Mouse (Mus musculus): ENCODE data around the gene Atp2b2. TPM values are rescaled to one million over a fixed set of nuclear protein-coding genes. Genes with fewer than 3 reads are reported as not detected.

Atp2b2 gene
- total RNA-seq, 1 experiment: 0.67 TPM

- in situ Hi-C loops (cut with MboI; ENCODE audit: low sequenced_read_pairs in 2 of 2, unreplicated experiment in 2 of 2): no loop called here
- Histone ChIP-seq H3K27ac (ENCODE audit: insufficient read depth, low read depth, low read length, poor library complexity, severe bottlenecking) (no peak overlapping the region), H3K9ac (ENCODE audit: insufficient read depth, low read depth, low read length, poor library complexity, severe bottlenecking) (no peak overlapping the region), H3K4me1 (ENCODE audit: control insufficient read depth in 2 of 2, insufficient read depth in 2 of 2, low read length in 2 of 2, poor library complexity in 1 of 2) (no peaks in the 10 kb centered on the region), H3K4me3 (ENCODE audit: insufficient read depth in 1 of 2, low read depth in 1 of 2, low read length in 2 of 2, poor library complexity in 1 of 2, severe bottlenecking in 1 of 2) (no peak overlapping the region), H3K36me3 (ENCODE audit: control insufficient read depth, insufficient read depth, low read length, poor library complexity, severe bottlenecking) (no peaks in the 10 kb centered on the region), H3K9me3 (ENCODE audit: control insufficient read depth, insufficient read depth, low read depth, low read length) (no peaks in the 10 kb centered on the region)
- no peak for TF ChIP-seq HCFC1 (IDR thresholded peaks at IDR 0.05; ENCODE audit: borderline replicate concordance, insufficient read depth, low read length)
- TF ChIP-seq MAFK (IDR thresholded peaks at IDR 0.05; ENCODE audit: insufficient read depth, low read depth, low read length): no peak
- DNase-seq (ENCODE audit: low read depth, low spot score): no peak
These were observed 38.6 kb downstream of the Atp2b2 start for GRCm38 (mm10) chr6:114003796-114004195.

GRCm38 (mm10) chr6:114000928-114001327 is 41.5 kb downstream of the Atp2b2 start:
- Histone ChIP-seq H3K4me1 (ENCODE audit: control insufficient read depth in 2 of 2, insufficient read depth in 2 of 2, low read length in 2 of 2, poor library complexity in 1 of 2) (no peaks in the 10 kb centered on the region), H3K4me3 (ENCODE audit: insufficient read depth in 1 of 2, low read depth in 1 of 2, low read length in 2 of 2, poor library complexity in 1 of 2, severe bottlenecking in 1 of 2) (no peak overlapping the region), H3K36me3 (ENCODE audit: control insufficient read depth, insufficient read depth, low read length, poor library complexity, severe bottlenecking) (no peaks in the 10 kb centered on the region), H3K9me3 (ENCODE audit: control insufficient read depth, insufficient read depth, low read depth, low read length) (no peaks in the 10 kb centered on the region), H3K9ac (ENCODE audit: insufficient read depth, low read depth, low read length, poor library complexity, severe bottlenecking) (no peak overlapping the region), H3K27ac (ENCODE audit: insufficient read depth, low read depth, low read length, poor library complexity, severe bottlenecking) (no peak overlapping the region)
- no peak for DNase-seq (ENCODE audit: low read depth, low spot score)
- in situ Hi-C loops (cut with MboI; ENCODE audit: low sequenced_read_pairs in 2 of 2, unreplicated experiment in 2 of 2): no loop called here
- TF ChIP-seq ZC3H11A (IDR thresholded peaks at IDR 0.05; ENCODE audit: borderline replicate concordance, low read depth, low read length) (no peak), MAFK (IDR thresholded peaks at IDR 0.05; ENCODE audit: insufficient read depth, low read depth, low read length) (no peak), ZNF384 (IDR thresholded peaks at IDR 0.05; ENCODE audit: low read depth, low read length) (no peak), CHD2 (IDR thresholded peaks at IDR 0.05; ENCODE audit: low read depth, low read length) (no peak), HCFC1 (IDR thresholded peaks at IDR 0.05; ENCODE audit: borderline replicate concordance, insufficient read depth, low read length) (no peak)

GRCm38 (mm10) chr6:114000304-114000703 is 42.1 kb downstream of the Atp2b2 start:
- H3K4me1 ChIP-seq (ENCODE audit: control insufficient read depth in 2 of 2, insufficient read depth in 2 of 2, low read length in 2 of 2, poor library complexity in 1 of 2): no peaks in the 10 kb centered on the region
- H3K9ac ChIP-seq (ENCODE audit: insufficient read depth, low read depth, low read length, poor library complexity, severe bottlenecking): no peak overlapping the region
- H3K27ac ChIP-seq (ENCODE audit: insufficient read depth, low read depth, low read length, poor library complexity, severe bottlenecking): no peak overlapping the region
- in situ Hi-C loops (cut with MboI; ENCODE audit: low sequenced_read_pairs in 2 of 2, unreplicated experiment in 2 of 2): no loop called here
- no peak for DNase-seq (ENCODE audit: low read depth, low spot score)
- no peaks in the 10 kb centered on the region for H3K9me3 ChIP-seq (ENCODE audit: control insufficient read depth, insufficient read depth, low read depth, low read length)
- TF ChIP-seq CHD2 (IDR thresholded peaks at IDR 0.05; ENCODE audit: low read depth, low read length) (no peak), ZC3H11A (IDR thresholded peaks at IDR 0.05; ENCODE audit: borderline replicate concordance, low read depth, low read length) (no peak), HCFC1 (IDR thresholded peaks at IDR 0.05; ENCODE audit: borderline replicate concordance, insufficient read depth, low read length) (no peak), MAFK (IDR thresholded peaks at IDR 0.05; ENCODE audit: insufficient read depth, low read depth, low read length) (no peak)
- no peak overlapping the region for H3K4me3 ChIP-seq (ENCODE audit: insufficient read depth in 1 of 2, low read depth in 1 of 2, low read length in 2 of 2, poor library complexity in 1 of 2, severe bottlenecking in 1 of 2)
- H3K36me3 ChIP-seq (ENCODE audit: control insufficient read depth, insufficient read depth, low read length, poor library complexity, severe bottlenecking): no peaks in the 10 kb centered on the region

GRCm38 (mm10) chr6:113998413-113998812 is 44.0 kb downstream of the Atp2b2 start:
- no peak overlapping the region for H3K27ac ChIP-seq (ENCODE audit: insufficient read depth, low read depth, low read length, poor library complexity, severe bottlenecking)

GRCm38 (mm10) chr6:113994176-113994575 is 48.2 kb downstream of the Atp2b2 start:
- no peaks in the 10 kb centered on the region for H3K4me1 ChIP-seq (ENCODE audit: control insufficient read depth in 2 of 2, insufficient read depth in 2 of 2, low read length in 2 of 2, poor library complexity in 1 of 2)
- H3K27ac ChIP-seq (ENCODE audit: insufficient read depth, low read depth, low read length, poor library complexity, severe bottlenecking): no peak overlapping the region

More at GRCm38 (mm10) chr6:113998413-113998812, 44.0 kb downstream of the Atp2b2 start:
- no peaks in the 10 kb centered on the region for H3K36me3 ChIP-seq (ENCODE audit: control insufficient read depth, insufficient read depth, low read length, poor library complexity, severe bottlenecking)
- no peak for DNase-seq (ENCODE audit: low read depth, low spot score)
- no peaks in the 10 kb centered on the region for H3K4me1 ChIP-seq (ENCODE audit: control insufficient read depth in 2 of 2, insufficient read depth in 2 of 2, low read length in 2 of 2, poor library complexity in 1 of 2)
- in situ Hi-C loops (cut with MboI; ENCODE audit: low sequenced_read_pairs in 2 of 2, unreplicated experiment in 2 of 2): no loop called here
- TF ChIP-seq HCFC1 (IDR thresholded peaks at IDR 0.05; ENCODE audit: borderline replicate concordance, insufficient read depth, low read length): no peak
- TF ChIP-seq ZNF384 (IDR thresholded peaks at IDR 0.05; ENCODE audit: low read depth, low read length): no peak
- TF ChIP-seq ZC3H11A (IDR thresholded peaks at IDR 0.05; ENCODE audit: borderline replicate concordance, low read depth, low read length): no peak
- no peak for TF ChIP-seq CHD2 (IDR thresholded peaks at IDR 0.05; ENCODE audit: low read depth, low read length)
- no peak for TF ChIP-seq MAFK (IDR thresholded peaks at IDR 0.05; ENCODE audit: insufficient read depth, low read depth, low read length)
- no peaks in the 10 kb centered on the region for H3K9me3 ChIP-seq (ENCODE audit: control insufficient read depth, insufficient read depth, low read depth, low read length)
- no peak overlapping the region for H3K9ac ChIP-seq (ENCODE audit: insufficient read depth, low read depth, low read length, poor library complexity, severe bottlenecking)
- H3K4me3 ChIP-seq (ENCODE audit: insufficient read depth in 1 of 2, low read depth in 1 of 2, low read length in 2 of 2, poor library complexity in 1 of 2, severe bottlenecking in 1 of 2): no peak overlapping the region

More at GRCm38 (mm10) chr6:113994176-113994575, 48.2 kb downstream of the Atp2b2 start:
- in situ Hi-C loops (cut with MboI; ENCODE audit: low sequenced_read_pairs in 2 of 2, unreplicated experiment in 2 of 2): no loop called here
- TF ChIP-seq CHD2 (IDR thresholded peaks at IDR 0.05; ENCODE audit: low read depth, low read length): no peak
- no peak for TF ChIP-seq ZNF384 (IDR thresholded peaks at IDR 0.05; ENCODE audit: low read depth, low read length)
- no peak for TF ChIP-seq MAFK (IDR thresholded peaks at IDR 0.05; ENCODE audit: insufficient read depth, low read depth, low read length)
- no peak for TF ChIP-seq HCFC1 (IDR thresholded peaks at IDR 0.05; ENCODE audit: borderline replicate concordance, insufficient read depth, low read length)
- no peak for TF ChIP-seq ZC3H11A (IDR thresholded peaks at IDR 0.05; ENCODE audit: borderline replicate concordance, low read depth, low read length)
- no peak overlapping the region for H3K9ac ChIP-seq (ENCODE audit: insufficient read depth, low read depth, low read length, poor library complexity, severe bottlenecking)
- DNase-seq (ENCODE audit: low read depth, low spot score): no peak
- no peaks in the 10 kb centered on the region for H3K36me3 ChIP-seq (ENCODE audit: control insufficient read depth, insufficient read depth, low read length, poor library complexity, severe bottlenecking)
- H3K9me3 ChIP-seq (ENCODE audit: control insufficient read depth, insufficient read depth, low read depth, low read length): no peaks in the 10 kb centered on the region
- H3K4me3 ChIP-seq (ENCODE audit: insufficient read depth in 1 of 2, low read depth in 1 of 2, low read length in 2 of 2, poor library complexity in 1 of 2, severe bottlenecking in 1 of 2): no peak overlapping the region
